Mouse (Mus musculus) urinary bladder, adult 2 months (tissue): ENCODE measurements around the gene Tsc1. TPM values are rescaled to one million over a fixed set of nuclear protein-coding genes. Genes with fewer than 3 reads are reported as not detected.

ENCODE experiments used
- DNase-seq: peaks from one replicate; pipeline ENCODE4 v3.0.0; 2022; ENCODE audit warnings: low spot score
- polyA plus RNA-seq: library from polyadenylated mRNA; depleted of rRNA; stranded (reverse); fragments of >200 nt; gene quantifications from 2 replicates; pipeline ENCODE4 v1.2.3, GENCODE M21; 2012

Tsc1 gene
- polyA plus RNA-seq, 1 experiment: 11.3 TPM

DNA sequence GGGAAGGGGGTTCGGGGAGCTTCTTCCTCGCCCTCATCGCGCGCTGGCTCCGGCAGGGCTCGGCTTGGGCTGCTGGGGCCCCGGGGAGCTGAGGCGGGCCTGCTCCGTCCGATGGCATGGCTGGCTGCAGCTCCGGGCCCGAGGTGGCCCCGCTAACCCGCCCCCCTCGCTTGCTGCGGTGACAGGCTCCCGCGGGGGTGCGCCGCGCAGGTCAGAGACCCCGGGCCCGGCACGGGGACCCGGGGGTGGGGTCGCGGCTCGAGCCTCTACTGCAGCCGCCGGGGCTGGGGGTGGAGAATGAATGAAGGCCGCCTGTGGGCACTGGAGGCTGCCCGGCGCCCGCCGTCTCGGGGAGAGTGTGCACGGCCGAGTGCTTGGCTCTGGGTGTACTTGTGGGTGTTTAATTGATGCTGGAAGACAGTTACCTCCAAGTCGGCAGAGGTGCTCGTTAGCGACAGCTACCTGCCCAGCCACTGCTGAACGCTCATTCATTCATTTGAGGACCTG lies 460 bp downstream of the Tsc1 start:
- DNase-seq: no peak

DNA sequence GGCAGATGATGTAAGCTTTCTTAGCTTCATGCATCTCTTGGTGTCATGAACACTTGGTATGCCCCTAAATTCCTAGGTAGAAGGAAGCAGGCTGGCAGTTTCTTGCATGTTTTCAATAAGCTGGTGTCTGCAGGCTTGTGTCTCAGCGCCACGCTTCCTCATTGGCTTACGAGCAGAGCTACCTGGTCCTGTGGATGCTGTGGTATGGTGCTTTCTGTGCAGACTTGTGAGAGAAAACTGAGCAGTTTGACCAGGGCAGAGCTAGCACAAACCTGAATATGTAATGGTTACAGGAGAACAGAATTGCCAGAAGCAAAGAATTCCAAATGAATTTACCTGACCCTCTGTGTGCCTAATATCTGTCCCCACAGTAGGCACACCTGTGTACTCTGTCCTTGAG lies 2.1 kb downstream of the Tsc1 start:
- DNase-seq: no peak

DNA sequence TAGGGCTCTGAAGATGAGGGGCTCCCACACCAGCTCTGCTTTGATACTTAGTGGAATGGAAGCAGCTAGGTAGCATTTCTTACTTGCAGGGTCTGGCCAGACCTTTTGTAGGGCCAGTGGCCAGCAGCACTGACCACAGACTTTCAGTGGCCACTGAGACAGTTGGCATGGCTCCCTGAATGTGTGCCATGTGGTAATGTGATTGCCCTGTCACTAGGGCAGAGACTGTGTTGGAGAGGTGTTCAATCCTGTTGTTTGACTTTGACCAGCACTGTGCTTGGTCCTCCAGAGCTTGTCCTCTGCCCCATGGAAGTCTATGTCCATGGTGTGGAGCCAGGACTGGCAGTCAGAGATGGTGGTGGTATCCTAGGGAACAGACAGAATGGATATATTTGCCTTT lies 9.5 kb downstream of the Tsc1 start:
- DNase-seq: no peak

DNA sequence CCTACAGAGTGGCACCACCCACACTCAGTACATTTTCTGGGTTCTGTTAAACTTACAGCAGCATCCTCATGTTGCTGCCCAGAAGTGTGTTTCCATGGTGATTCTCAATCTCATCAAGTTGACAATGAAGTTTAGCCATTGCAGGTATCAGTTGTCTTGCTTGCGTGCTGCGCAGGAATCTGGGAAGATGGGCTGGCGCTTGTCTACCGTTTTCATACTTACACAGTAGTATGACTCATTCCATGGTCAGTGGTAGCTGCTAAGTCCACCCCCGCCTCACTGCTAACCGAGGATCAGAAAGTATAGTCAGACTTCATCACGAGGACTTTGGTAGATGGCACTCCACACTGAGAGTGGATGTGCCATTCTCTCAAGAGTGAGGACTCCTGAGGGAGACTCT lies 12.3 kb downstream of the Tsc1 start:
- DNase-seq: no peak

DNA sequence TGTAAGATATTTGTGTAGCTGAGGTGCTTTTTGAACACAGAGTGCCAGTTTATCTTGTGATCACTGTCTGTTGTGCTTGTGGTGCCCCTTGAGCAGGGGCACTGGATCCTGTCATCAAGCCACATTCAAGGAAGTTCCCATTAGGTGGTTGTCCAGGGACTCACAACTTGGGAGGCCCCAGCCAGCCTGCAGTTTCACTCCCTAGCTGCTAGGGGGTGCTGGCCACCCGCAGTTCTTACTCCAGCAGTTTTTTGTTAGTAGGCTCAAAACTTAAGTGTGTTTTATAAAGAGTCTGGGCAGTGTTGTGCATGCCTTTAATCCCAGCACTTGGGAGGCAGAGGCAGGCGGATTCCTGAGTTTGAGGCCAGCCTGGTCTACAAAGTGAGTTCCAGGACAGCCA lies 13.3 kb downstream of the Tsc1 start:
- DNase-seq: no peak

DNA sequence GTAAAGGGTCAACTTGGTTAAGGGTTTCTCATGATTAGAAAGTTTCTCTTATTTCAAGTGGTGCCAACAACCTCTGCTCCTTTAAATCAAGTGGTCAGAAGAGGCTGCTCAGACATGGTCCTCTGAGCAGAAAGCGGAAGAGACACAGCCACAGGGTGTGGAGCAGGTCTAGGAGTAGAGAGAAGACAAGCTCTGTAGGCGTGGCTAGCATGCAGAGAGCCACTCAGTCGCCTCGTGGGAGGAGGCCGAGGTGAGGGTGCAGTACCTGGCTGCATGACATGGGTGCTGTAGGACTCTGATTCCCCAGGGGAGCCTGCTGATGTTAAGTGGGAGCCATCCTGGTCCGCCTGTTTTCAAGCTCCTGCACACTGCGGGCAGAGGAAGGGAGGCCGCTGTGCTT lies 15.2 kb downstream of the Tsc1 start:
- DNase-seq: no peak

DNA sequence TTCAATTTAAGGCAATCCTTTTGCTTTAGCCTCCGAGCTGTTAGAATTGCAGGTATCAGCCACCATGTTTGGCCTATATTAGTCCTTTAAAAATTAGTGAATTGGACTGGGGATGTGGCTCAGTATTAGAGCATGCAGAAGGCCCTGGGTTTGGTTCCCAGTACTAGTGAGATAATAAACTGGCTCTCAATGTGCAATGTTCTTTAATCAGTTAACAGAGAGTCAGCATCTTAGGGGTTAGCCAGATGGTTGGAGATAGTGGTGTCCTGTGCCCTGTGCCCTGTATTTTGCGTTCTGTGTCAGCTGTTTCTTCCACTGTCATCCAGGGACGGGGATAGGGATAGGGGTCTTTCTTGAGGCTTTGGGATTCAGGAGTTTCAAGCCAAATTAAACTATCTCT lies 21.9 kb downstream of the Tsc1 start:
- DNase-seq: no peak

DNA sequence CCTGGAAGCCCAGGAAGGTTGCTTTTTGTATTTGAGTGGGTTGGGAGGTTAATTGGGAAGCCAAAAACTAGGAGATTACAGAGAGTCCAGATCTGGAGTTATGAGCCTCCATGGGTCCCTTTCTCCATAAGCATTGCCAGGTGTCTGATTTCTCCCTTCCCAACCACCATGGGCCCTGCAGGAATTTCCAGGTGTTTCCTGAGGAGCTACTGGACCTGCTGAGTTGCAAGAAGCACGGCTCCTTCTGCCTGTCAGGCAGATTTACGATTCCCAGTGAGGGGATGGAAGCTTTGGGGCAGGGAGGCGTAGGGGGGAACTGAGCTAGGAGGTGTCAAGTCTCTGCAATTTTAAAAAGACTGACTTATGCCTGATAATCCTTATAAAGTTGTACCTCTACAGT lies 24.8 kb downstream of the Tsc1 start:
- DNase-seq: no peak

DNA sequence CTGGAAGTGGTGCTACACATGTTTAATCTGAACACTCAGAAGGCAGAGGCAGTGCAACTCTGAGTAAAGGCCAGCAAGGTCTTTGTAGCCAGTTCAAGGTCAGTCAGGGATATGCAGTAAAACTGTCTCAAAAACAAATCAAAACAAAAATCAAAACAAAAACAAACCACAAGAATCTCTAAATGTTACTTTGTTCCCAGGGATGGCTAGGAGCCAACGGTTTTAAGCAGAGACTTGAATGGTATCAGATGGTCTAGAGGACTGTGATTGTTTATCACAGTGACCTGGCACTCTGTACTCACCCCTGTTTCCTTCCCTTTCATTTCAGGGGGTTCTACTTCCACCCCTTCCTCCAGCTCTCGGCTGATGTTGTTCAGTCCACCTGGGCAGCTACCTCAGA lies 30.4 kb downstream of the Tsc1 start:
- no peak for DNase-seq

DNA sequence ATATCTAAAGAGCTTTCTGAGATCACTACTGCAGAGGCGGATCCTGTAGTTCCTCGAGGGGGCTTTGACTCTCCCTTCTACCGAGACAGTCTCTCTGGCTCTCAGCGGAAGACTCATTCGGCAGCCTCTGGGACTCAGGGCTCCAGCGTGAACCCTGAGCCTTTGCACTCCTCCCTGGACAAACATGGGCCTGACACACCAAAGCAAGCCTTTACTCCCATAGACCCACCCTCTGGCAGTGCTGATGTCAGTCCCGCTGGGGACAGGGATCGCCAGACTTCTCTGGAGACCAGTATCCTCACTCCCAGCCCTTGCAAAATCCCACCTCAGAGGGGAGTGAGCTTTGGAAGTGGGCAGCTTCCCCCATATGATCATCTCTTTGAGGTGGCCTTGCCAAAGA lies 35.0 kb downstream of the Tsc1 start:
- DNase-seq: no peak

DNA sequence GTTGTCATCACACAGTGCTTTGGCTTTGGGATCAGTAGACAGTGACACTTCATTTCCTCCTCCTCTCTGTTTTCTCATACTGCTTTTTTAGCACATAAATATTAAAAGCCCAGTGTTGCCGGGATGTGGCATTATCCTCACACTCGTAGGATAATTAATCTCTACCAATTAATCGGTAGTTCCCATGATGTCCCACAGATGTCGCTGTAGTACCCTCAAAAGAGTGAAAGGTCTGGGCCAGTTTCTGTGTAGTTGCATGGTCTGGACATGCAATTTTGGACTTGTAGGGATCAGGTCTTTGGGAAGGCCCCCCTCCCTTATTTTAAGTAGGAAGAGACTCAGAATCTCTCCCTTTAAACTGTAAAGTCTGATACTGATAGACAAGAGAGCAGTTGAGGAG lies 39.7 kb downstream of the Tsc1 start:
- DNase-seq: no peak

DNA sequence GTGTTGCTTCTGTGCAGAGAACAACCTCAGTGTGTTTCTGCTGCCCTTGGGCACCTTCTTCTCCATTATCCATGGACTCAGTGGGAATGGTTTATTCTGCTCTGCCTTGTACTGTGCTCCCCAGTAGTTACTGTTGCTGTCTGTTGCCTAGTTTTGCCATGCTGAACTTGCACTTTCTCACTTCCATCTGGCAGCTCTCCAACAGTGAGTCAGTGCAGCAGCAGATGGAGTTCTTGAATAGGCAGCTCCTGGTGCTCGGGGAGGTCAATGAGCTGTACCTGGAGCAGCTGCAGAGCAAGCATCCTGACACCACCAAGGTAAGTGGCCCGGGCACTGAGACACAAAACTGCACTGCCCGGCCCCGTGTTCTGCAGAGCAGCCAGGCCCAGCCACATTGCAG lies 40.7 kb downstream of the Tsc1 start:
- no peak for DNase-seq

DNA sequence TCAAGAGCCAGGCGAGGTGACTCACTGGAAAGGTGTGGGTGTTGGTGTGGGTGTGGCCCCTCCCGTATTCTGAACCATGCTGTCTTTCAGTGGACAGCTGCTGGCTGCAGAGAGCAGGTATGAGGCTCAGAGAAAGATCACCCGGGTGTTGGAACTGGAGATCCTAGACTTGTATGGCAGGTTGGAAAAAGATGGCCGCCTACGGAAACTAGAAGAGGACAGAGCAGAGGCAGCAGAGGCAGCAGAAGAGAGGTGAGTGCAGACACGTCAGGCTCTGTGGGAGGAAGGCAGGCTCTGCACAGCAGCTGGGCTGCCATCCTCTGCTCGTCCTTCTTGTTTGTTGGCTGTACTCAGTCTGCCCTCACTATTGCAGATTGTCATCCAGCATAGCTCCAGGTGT lies 44.9 kb downstream of the Tsc1 start:
- DNase-seq: no peak

DNA sequence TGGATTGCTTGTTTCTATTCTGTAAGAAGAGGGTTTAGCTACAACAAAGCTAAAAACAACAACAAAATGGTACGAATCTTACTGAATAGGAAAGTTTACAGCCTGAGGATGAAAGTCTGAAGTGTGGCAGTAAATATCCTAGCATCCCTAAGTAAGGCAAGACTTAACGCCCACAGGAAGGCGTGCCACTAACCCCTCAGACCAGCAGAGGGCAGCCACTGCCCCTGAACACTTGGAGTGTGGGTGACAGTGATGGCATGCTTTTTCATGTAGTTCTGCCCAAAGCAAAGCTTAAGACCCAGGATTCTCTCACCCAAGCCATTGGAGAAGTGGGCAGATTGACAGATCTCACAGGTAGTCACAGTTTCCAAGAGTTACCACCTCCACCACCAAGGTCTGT lies 47.4 kb downstream of the Tsc1 start:
- no peak for DNase-seq

DNA sequence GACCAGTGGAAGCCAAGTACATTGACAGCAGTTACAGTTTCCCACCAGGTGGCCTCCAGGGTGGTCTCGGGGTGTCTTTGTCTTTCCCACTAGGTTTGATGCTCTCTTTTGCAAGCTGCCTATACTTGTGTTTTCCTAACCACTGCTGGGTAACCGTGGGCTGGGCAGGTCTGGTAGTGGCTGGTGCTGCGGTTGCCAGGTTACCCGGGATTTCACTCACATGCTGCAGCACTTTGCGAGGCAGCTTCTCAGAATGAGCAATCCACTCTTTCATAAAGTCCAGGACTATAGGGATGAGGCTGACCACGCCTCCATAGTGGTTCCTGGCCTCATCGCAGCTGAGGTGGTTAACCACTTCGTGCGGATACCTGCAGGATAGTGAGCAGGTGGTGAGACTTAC lies 51.7 kb downstream of the Tsc1 start:
- no peak for DNase-seq

DNA sequence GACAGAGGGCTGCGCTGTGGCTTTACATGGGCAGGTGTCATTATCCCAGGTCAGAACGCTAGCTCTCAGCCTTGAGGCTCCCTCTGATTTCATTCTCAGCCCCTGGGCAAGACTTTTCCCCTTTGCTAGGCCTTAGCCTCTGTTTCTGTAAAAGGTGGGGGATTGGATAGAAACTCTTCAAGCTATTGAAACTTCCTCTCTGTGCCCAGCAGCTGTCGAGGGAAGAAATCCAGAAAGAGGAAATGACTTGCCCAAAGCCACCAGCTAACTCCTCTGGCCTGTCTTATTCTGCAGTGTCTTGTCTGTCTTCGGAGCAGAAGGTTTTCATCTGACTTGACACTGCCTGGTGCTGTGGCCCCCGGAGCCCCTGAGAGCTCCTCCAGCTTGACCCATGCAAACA lies 57.5 kb downstream of the Tsc1 start:
- DNase-seq: no peak

DNA sequence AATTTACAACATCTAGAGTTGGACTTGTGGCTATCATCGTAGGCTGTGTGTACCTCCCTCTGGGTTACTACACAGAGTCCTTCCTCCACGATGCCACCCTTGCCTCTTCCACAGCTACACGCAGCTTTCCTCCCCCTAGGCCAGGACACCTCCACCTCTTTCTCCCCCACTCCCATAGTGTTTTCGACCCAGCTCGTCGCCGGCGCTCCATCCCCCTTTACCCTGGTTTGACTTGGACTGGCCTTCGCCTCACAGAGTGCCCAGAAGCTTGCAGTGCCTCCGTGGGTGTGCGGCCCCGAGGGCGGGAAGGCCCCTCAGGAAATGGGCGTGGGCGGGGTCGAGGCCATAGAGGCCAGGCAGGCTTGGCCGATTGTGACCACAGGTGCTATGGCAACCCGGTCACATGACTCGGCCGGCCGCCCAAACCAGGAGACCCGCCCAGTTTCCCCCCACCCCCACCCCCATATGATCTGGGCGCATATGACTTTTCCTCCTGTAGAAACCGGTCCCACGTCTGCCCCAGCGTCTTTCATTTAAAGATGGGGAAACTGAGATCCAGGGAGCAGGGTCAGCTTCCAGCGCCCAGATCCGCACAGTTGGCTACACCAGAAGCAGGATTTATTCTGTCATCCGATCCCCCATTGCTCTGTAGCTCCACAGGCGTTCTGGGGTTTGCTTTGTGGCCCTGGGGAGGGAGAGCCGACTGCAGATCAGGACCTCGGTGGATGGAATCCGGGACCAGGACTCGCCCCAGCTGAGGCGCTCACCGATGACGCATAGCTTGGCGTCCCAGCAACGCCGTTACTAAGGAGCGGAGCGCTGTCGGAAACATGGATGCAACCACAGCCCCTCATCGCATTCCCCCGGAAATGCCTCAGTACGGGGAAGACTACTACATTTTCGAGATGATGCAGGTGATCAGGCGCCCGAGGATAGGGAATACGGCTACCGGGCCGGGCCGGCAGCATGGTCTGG lies 58.6 kb downstream of the Tsc1 start, which contains the start of the genes Spaca9 and Ak8:
TSS of gene Spaca9 (minus strand) at position 367 of the 975 bp plus-strand sequence.
TSS of gene Ak8 (plus strand) at position 804 of the 975 bp plus-strand sequence.
- peak; percentile 59 for DNase-seq

DNA sequence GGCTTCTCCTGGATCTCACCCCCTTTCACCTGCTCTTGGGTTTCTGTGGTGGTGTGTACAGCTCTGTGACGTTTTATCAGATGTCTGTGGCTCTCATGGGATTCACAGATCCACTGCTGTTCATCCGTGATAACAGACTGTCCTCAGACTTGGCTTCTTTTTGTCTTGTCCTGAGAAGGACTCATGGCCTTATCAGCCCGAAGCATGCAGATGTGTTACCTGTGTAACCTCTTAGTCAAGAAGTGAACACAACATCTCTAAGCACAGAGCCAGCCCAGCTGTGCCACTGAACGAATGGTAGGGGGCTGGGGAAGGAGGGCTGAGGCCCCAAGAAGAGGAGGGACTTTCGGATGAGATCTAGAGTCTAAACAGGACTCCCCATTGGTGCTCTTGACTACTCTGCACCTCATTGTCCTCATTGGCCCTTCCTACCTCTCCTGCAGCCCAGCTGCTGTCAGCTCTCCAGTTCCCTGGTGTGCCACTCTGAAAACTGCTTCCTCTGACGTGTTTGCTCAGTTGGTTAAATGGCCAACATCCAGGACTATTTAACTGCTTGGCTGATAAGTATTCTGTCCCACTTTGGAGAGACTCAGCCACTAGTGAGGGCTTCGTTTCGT lies 60.7 kb downstream of the Tsc1 start:
- no peak for DNase-seq

DNA sequence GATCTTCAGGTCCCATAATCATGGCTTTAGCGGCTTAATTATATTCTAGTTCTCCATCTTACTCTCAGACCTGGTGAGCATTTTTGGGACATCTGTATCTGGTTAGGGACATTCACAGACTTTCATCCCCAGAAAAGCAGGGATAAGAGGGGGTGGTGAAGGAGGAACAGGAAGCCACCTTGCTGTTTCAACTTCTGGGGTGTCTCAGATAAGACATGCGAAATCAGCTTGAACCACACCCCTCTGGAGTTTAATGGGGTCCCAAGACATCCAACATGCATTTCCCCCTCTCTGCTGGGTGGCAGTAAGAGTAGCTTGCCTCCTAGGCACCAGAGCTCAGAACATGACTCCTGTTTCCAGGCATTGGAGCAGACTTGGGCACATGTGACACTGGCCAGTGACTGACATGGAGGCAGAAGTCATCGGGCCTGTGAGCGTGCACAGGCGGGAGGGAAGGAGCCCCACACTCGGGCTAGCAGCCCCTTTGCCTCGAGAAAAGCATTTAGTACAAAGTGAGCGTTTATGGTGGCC lies 65.1 kb downstream of the Tsc1 start:
- DNase-seq: no peak

DNA sequence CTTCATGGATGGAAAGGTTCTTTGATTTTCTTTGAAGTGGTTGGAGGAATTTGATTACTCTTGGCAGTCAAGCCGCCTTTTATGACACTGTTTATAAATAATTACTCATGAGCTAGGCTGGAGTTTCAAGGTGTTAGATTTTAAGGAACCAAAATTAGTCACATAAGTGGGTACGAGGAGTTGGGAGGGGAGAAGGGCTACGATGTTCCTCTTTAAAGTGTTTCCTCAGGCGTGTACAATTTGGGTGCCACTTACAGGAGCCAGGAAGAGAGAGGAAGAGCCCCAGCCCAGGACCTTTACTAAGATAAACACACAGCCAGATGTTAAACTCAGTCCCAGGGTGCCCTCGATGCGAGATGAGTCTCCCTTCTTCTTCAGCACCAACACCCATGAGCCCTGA lies 65.8 kb downstream of the Tsc1 start:
- no peak for DNase-seq

DNA sequence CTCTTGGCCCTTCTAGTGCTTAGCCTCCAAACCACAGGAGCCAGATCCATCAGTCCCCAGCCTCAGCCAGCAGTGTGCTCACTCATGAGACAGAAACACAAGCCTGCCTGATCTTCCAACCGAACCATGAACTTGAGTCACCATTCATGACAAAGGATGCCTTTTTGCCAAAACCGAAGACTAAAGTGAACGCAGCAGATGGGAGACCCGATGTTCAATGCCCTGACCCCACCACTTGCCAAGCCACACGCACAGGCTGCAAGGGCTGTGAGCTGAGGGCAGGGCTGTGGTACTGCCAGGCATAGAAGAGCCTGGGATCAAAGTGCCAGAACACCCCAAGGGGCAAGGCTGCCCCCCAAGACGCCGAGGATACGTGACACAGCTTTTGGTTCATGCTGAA lies 72.0 kb downstream of the Tsc1 start:
- DNase-seq: no peak

DNA sequence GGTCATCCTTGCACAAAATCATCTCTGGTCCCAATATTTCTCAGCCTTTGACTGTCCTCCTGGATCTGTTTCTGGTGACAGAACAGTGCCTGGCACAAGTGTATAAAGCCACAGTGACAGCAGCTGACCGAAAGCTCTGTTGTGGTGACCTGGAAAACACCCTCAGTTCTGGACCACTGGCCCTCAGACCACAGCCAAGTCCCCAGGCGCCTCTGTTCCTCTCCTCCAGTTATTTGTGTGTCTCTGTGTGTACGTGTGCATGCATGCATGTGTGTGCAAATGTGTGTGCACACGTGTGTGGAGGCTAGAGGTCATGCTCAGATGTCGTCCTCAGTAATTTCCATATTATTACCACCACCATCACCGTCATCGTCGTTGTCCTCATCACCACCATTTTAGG lies 81.4 kb downstream of the Tsc1 start:
- no peak for DNase-seq

DNA sequence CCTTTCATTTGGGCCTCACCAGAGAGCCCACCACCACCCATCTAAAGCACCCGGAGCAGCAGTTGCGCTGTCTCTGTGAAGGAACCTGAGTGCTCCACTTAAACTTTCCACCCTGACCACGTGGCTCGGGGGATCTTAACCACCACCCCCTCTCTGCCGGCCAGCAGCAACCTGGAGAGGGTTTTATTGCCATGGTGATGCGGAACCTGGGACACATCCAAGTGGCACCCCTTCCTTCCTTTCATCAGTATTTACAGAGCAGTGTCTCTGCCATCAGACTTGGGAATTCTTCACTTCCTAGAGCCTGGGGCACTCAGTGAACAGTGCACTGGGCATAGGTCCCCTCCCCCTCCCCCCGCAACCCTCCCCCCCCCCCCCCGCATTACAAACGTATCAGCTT lies 82.9 kb downstream of the Tsc1 start:
- DNase-seq: no peak
